9 mouse cellular contexts compared by ENCODE assay signal in genomic region chr4:127167731-127168130, GRCm38 (mm10). TPM values are rescaled to one million over a fixed set of nuclear protein-coding genes. Genes with fewer than 3 reads are reported as not detected.
DNase-seq lines count a peak whose midpoint lies in the region; ATAC-seq and TF ChIP-seq lines count a peak whose summit lies in the region.
"Had no signal": no experiment of that assay in that cellular context is flagged by ENCODE, and none has a peak within 500 bp of the region (broad histone marks: within the 10 kb centered on the region; RNA-seq: fewer than 3 reads in every experiment).

No protein-coding gene starts in this region.

- H3K4me2 ChIP-seq in lung, embryonic 15.5 days = peak overlapping the region; percentile 100
- peak overlapping the region; percentile 100 for H3K4me2 ChIP-seq in limb, embryonic 13.5 days (replicated peaks)
- H3K4me2 ChIP-seq in stomach, postnatal 0 days (replicated peaks; ENCODE audit: low read depth) = peak overlapping the region; percentile 99; the same call in 1 of the 2 replicates

- H3K9me3 ChIP-seq in lung, embryonic 15.5 days = no peaks in the 10 kb centered on the region
- no peaks in the 10 kb centered on the region for H3K9me3 ChIP-seq in limb, embryonic 13.5 days
- no peaks in the 10 kb centered on the region for H3K9me3 ChIP-seq in stomach, postnatal 0 days (ENCODE audit: control insufficient read depth, low read length)
- H3K9me3 ChIP-seq: liver, embryonic 13.5 days had no signal

- H3K9ac ChIP-seq in lung, embryonic 15.5 days = no peak overlapping the region
- H3K9ac ChIP-seq in limb, embryonic 13.5 days = no peak overlapping the region
- no peak overlapping the region for H3K9ac ChIP-seq in stomach, postnatal 0 days (ENCODE audit: low read length)
- H3K9ac ChIP-seq: liver, embryonic 13.5 days had no signal

- TF ChIP-seq EP300 in stomach, postnatal 0 days (optimal IDR thresholded peaks at IDR 0.05) = no peak

- peak; percentile 30 for DNase-seq in cerebellum, adult 8-10 months
- DNase-seq in lung, postnatal 4 days = no peak
- no peak for DNase-seq in stomach, postnatal 0 days (ENCODE audit: low spot score)
- no peak for DNase-seq in embryo, embryonic 10 days (ENCODE audit: low spot score)
- DNase-seq in ovary, adult 18-20 months (ENCODE audit: low spot score) = no peak
- DNase-seq: liver, embryonic 13.5 days had no signal

- peak overlapping the region; percentile 70 for H3K4me3 ChIP-seq in lung, embryonic 15.5 days
- H3K4me3 ChIP-seq in limb, embryonic 13.5 days = peak overlapping the region; percentile 72; the same call in 1 of the 2 replicates
- H3K4me3 ChIP-seq in stomach, postnatal 0 days (ENCODE audit: low read depth, low read length) = no peak overlapping the region

- ATAC-seq in cerebellum, adult (ENCODE audit: insufficient number of reproducible peaks, low FRiP score, low TSS enrichment) = no peak
- ATAC-seq in lung, embryonic 15.5 days (ENCODE audit: borderline replicate concordance, extremely low read depth, low FRiP score, low TSS enrichment) = no peak
- no peak for ATAC-seq in limb, embryonic 13.5 days (ENCODE audit: low FRiP score, low read depth)
- ATAC-seq in stomach, postnatal 0 days (ENCODE audit: low FRiP score, low TSS enrichment) = no peak

- TF ChIP-seq CTCF in stomach, postnatal 0 days (IDR thresholded peaks at IDR 0.05; ENCODE audit: low read depth) = no peak

- peaks cover 62% of the 10 kb centered on the region for H3K27me3 ChIP-seq in lung, embryonic 15.5 days
- H3K27me3 ChIP-seq in limb, embryonic 13.5 days = peaks cover 75% of the 10 kb centered on the region
- H3K27me3 ChIP-seq in stomach, postnatal 0 days (ENCODE audit: control insufficient read depth, insufficient read depth, low read length) = peaks cover 5% of the 10 kb centered on the region; the same call in 1 of the 2 replicates

- 20% methylated on average over 8 of the region's 8 CpGs for WGBS in lung, embryonic 15.5 days
- 23% methylated on average over 8 of the region's 8 CpGs for WGBS in limb, embryonic 13.5 days
- 12% methylated on average over 8 of the region's 8 CpGs for WGBS in stomach, postnatal 0 days

- no peaks in the 10 kb centered on the region for H3K36me3 ChIP-seq in lung, embryonic 15.5 days
- H3K36me3 ChIP-seq in limb, embryonic 13.5 days = no peaks in the 10 kb centered on the region
- H3K36me3 ChIP-seq in stomach, postnatal 0 days (ENCODE audit: control insufficient read depth, insufficient read depth, low read length) = no peaks in the 10 kb centered on the region
- H3K36me3 ChIP-seq: liver, embryonic 13.5 days had no signal

- H3K4me1 ChIP-seq in lung, embryonic 15.5 days = peaks cover 17% of the 10 kb centered on the region; the same call in 1 of the 2 replicates
- H3K4me1 ChIP-seq in limb, embryonic 13.5 days = peaks cover 17% of the 10 kb centered on the region
- H3K4me1 ChIP-seq in stomach, postnatal 0 days (replicated peaks; ENCODE audit: control insufficient read depth, insufficient read depth) = 0 out of 2 replicates have a peak, but pooled peaks cover 3% of the 10 kb centered on the region

- H3K27ac ChIP-seq in lung, embryonic 15.5 days = no peak overlapping the region
- no peak overlapping the region for H3K27ac ChIP-seq in limb, embryonic 13.5 days
- H3K27ac ChIP-seq in stomach, postnatal 0 days (replicated peaks) = no peak overlapping the region
- H3K27ac ChIP-seq: liver, embryonic 13.5 days had no signal

RNA-seq across cellular contexts. Expression of gene Dlgap3, which starts 1.3 kb away (rescaled TPM):
- polyA plus RNA-seq in lung, embryonic 15.5 days (2015; fragmentation: Nextera tagmentation; extraction: Ambion mirVana) = 0.75 and 0.77 TPM in 2 replicates
- 0.53 and 0.55 TPM in 2 replicates for polyA plus RNA-seq in limb, embryonic 13.5 days (2015; fragmentation: Nextera tagmentation; extraction: Ambion mirVana)
- 0.45 and 0.47 TPM in 2 replicates for polyA plus RNA-seq in stomach, postnatal 0 days (2015; fragmentation: Nextera tagmentation; extraction: Ambion mirVana)

RNA-seq across cellular contexts. Expression of gene Tmem35b, which starts 44.2 kb away (rescaled TPM):
- polyA plus RNA-seq in lung, embryonic 15.5 days (2015; fragmentation: Nextera tagmentation; extraction: Ambion mirVana) = 18.8 and 21.3 TPM in 2 replicates
- polyA plus RNA-seq in limb, embryonic 13.5 days (2015; fragmentation: Nextera tagmentation; extraction: Ambion mirVana) = 16.9 and 20.8 TPM in 2 replicates
- 14.5 and 16.0 TPM in 2 replicates for polyA plus RNA-seq in stomach, postnatal 0 days (2015; fragmentation: Nextera tagmentation; extraction: Ambion mirVana)
